Mouse (Mus musculus) layer of hippocampus, adult 18-20 months (tissue): ENCODE results near the gene Gigyf1. TPM values are rescaled to one million over a fixed set of nuclear protein-coding genes. Genes with fewer than 3 reads are reported as not detected.
A peak's percentile ranks its signal among the peaks of the same experiment; 100 is the strongest.

Experiments used
- DNase-seq, 2 experiments: peaks; one replicate each; pipeline ENCODE4 v3.0.0; 2022; ENCODE audit warnings: low spot score in 2 of 2
- total RNA-seq, 2 experiments: library from RNA; stranded (reverse); gene quantifications; 2 replicates each; pipeline ENCODE4 v1.2.3; 2021

Gene Gigyf1
- total RNA-seq, 2 experiments from 2014 or later: 64.1 to 65.4 TPM

DNA sequence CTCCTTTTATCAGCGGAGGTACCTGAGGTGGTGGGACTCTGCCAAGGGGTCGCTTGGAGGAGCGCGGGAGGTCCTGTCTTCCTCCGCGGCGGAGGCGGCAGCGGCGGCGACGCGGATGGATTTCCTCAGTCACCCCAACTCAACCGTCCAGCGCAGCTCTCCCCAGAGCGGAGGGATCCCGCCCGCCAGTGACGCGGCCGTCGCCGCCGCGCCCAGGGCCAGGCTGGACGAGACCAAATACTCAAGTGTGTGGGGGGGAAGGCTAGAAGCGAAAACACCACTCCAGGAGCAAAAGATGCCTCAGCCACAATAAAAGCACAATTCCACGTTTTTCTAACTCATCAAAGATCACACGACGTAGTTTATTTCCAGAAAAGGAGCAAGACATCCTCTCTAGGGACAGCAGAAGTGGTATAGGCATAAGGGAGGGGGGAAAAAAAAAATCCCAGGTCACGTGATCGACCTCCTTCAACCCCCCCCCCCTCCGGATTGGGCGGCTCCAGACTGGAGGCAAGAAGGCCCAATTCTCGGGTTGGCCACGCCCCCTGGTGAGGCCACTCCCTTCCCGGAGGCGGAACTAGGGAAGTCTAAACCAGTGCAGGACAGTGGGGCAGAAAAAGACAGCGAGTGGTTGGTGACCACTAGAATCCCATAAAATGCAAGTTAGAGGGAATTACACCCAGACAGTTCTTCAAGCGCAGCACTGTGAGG is 14.9 kb downstream of the Gigyf1 start, which contains the start of the genes Epo and Gnb2:
Gene Epo, minus strand, starts transcription at position 126 of the 711 bp plus-strand sequence.
Gene Gnb2, minus strand, starts transcription at position 394 of the 711 bp plus-strand sequence.
- DNase-seq: peak; percentile 94 to 97

DNA sequence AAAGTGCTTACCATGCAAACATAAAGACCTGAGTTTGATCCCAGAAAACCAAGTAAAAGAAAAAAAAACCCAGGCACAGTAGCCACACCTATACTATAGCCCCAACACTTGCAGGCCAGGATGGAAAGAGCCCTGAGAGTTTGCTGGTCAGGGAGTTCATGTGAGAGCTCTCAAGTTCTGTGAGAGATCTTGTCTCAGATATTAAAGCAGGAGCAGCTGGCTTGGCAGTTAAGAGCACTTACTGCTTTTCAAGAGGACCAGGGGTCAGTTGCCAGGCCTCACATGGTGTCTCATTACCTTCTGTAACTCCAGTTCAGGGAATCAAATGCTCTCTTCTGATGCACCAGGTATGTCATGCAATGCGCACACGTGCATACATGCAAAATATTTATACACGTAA is 16.4 kb downstream of the Gigyf1 start:
- no peak for DNase-seq

DNA sequence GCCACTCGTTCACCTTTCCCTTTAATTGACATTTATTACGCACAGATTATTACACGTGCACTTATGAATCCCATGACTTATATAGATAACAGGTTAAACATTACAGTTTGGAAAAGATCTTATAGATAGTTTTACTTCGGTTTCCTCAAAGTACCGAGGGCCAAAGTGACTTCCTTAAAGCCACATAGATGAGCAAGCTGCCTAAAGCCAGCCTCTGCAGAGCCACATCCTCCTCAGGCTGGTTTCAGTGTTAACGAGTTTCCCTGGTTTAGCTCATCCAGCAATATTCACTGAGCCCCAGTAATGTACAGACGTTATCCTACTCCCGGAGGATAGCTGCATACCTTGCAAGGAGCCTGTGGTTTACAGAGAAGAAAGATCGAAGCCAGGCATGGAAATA is 17.0 kb downstream of the Gigyf1 start:
- no peak for DNase-seq

DNA sequence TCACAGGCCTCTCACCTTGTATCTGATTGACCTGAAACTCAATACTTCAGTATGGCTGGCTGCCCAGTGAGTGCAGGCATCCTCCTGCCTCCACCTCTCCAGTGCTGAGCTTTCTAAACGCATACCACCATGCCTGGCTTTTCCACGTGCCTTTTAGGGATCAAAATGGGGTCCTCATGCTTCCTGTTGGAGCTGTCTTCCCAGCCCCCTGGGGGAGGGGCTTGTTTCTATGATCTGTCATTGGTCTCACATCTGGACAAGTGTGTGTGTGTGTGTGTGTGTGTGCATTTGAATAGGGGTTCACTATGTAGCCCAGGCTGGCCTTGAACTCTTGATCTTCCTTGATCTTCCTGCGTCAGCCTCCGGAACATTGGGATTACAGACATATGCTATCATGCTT is 19.1 kb downstream of the Gigyf1 start:
- no peak for DNase-seq

DNA sequence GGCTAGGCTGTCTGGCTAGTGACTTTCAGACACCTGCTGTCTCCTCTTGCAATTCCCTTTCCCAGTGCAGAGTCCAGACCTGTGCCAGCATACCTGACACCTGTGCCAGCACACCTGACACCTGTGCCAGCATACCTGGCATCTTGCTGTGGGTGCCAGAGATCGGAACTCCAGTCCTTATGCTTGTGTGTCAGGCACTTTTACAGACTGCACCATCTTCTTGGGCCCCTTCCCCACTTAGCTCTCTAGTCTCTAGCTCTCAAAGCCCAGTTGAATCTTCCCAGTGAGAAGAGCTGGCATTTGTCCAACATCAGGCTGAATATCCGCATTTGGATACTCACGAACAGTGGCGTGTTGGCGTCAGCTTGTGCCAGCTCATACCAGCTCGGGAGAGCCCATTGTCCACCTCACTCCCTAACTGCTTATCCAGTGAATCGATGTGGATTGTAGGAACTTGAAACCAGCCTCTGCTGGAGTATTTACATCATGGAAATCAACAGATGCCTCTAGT is 21.0 kb downstream of the Gigyf1 start:
- no peak for DNase-seq

DNA sequence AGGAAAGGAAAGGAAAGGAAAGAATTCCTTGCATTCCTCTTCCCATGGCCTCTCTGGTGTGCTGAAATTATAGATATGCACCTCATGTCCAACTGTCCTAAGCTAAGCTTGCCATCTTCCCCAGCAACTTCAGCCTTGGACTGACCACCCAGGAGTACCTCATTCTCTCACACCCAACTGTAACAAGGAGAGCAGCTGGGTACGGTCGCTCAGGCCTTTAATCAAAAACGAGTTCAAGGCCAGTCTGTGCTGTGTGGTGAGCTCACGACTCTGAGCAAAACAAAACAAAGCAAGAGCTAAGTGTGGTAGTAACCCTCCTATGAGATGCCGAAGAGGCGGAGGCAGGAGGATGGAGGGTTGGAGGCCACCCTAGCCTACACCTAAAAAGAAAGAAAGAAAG is 22.6 kb downstream of the Gigyf1 start:
- DNase-seq: no peak

DNA sequence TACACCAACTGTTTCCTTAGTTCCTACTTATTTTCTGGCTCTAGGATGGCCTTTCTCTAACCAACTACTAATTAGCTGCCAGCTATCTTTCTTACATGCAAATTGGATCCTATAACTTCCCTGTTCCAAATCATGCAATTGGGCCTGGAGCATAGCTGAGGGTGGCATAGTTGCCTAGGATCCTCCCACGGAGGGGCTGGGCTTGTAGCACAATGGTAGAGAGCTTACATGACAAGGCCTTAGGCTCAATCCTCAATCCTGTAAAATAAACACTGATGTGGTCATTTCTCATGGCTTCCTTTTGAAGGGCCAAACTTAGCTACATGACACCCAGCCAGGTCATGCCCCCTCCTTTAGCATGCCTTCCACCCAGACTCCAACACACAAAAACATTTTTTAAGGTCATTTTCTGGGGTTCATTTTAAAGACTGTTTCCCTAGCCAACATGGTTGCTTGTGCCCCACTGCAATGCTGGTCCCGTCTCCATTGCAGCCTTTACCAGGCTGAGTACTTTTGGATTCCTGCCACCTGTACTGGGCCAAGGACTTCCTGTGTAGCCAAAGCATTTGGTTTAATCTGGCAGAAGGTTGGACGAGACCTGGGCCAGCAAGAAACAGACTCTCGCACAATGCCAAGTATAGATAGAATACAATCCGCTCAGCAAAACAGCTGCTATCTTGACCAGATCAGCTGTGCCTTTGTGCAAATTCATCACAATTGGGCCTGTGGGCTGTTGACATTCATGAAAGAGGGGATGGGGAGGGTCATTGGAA is 23.6 kb downstream of the Gigyf1 start:
- no peak for DNase-seq

DNA sequence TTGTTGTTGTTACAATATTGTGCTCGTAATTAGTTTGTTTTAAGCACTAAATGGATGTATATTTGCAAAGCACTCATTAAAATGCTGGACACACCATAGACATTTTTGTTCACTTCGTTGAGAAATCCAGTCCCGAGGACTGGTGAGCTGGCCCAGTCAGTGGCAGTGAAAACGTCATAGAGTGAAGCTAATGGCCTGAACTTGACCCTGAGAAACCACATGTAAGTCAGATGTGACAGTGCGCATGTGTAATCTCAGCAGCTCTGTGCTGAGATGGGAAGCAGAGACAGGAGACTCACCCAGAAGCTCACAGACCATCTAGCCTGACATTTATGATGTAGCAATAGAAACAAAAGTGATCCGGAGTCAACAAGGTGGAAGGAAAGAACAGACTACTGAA is 26.6 kb downstream of the Gigyf1 start:
- no peak for DNase-seq

DNA sequence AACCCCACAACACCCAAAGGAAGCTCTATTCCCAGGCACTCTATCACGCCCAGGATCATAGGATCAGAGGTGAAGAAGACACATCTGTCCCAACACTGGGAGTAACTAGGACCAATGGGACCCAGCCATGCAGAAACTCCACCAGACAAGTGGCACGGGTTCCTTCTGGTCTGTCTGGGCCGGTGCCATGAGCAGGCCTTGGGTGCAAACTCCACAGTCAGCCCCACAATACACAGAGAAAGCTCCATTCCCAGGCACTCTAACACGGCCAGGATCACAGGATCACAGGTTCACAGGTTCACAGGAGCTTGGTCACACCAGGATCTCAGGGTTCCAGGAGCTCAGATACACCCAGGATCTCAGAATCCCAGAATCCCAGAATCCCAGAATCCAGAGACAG is 27.2 kb downstream of the Gigyf1 start:
- DNase-seq: no peak

DNA sequence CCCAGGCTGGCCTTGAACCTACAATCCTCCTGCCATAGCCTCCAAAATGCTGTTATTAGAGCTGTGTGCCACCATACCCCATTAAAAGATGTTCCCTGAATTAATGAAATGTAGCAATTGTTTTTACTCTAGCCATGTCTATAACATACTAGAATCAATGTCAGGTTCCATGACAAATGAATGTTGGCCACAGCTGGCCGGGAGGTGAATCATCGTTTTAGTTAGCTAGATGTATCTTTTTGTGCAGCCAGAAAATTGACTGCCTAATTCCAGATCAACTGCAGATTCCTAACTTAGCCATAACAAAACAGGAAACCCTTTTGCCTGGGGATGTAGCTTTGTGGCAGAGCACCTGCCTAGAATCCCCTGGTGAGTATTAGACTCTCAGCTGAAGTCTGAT is 31.5 kb downstream of the Gigyf1 start:
- DNase-seq: no peak

DNA sequence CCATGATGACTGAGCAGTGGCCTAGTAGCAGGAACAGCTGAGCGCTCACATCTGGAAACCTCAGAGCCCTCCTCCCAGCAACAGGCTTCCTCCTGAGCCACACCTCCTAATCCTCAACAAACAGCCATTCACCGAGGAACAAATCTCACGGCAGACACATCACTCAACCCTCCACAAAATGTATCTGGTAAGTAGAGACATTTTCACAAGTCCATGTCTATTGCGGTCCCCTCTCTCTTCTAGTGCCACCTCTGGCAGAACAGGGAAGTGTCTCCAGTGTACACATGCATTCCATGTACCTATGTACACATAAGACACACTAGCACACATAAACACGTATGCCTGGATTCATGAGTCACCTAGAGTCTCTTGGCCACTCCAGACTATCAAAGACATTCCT is 32.8 kb downstream of the Gigyf1 start:
- no peak for DNase-seq

DNA sequence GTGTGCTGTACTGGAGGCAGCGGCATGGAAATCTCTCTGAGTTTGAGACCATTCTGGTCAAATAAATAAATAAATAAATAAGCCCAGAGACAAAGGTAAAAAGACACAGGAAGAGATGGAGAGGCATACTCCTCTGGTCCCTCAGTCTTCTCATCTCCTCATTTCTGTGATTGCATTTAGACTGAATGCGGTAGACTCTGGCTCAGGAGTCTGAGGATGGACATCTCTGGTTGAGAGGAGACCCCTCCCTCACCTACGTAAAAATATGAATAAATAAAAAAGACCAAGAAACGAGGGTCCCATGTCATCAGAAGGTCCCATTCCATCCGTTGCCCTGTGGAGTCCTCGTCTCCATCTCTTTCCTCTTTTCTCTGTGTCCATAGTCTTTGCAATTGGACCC is 34.7 kb downstream of the Gigyf1 start:
- DNase-seq: no peak

DNA sequence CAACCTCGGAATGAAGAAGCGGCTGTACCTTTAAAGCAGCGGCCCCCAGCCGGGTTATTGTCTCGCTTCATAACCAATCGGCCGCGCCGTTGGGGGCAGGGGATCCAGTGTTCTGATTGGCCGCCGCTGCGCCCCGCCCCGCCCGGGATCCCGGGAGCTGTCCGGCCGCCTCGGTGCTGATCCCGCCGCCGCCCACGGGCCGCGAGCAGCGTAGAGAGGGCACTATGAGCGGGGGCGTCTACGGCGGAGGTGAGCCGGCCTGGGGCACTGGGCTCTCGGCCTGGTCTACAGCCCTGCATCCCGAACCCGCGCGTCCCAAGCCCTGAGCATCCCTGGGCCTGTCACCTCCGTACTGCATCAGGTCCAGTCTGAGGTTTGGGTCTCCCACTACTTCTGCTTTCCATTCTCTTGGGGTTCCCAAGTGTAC is 35.1 kb downstream of the Gigyf1 start, which contains the start of gene Actl6b:
Gene Actl6b, plus strand, starts transcription at position 107 of the 427 bp plus-strand sequence.
- peak; percentile 88 to 93 for DNase-seq

DNA sequence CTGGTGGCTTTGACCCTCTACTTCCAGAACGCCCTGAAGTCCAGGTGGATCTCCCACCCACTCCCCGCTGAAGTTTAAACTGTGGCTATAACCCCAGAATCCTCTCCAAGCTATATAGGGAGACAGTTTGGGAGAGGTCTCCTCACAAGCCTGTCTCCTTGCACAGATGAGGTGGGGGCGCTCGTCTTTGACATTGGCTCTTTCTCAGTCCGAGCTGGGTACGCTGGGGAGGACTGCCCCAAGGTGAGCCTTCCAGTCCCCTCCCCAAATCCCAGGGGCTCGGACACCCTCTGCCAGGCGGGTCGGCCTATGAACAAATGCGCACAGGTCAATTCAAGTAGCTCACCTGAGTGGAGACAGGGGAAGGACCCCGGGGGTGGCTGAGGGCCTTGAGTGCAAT is 35.5 kb downstream of the Gigyf1 start:
- DNase-seq: no peak

DNA sequence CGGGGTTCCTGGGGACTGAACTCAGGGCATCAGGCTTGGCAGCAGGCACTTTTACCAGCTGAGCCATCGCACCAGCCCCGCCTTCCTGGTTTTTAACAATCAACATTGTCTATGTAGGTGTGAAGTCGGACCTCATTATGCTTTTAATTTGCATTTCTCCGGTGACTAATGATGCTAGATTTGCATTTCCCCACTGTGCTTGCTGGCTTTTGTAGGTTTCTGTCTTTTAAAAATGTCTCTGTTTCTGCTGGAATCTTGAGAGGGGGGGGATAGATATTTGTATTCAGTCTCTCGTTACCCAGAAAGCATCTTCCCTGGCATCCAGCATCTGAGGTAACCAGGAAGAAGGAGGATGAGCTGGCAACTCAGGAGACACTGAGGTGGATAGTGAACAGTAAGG is 43.2 kb downstream of the Gigyf1 start:
- peak in 1 of 2 experiments; percentile 31 for DNase-seq

DNA sequence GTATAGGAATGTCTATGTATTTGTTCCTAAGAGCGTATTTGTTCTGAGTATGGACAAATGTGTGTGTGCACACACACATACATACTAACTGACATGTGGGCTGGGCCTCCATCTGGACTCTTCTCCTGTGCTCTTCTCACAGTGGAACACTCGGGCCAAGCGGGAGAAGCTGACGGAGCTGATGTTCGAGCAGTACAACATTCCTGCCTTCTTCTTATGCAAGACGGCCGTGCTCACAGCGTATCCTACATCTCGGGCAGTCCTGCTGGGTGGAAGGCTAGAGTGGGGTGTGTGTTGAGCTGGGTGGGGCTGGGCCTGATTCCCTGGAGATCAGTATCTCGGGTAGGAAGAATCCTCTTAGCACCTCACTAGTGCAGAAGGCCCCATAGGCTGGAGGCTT is 44.6 kb downstream of the Gigyf1 start:
- peak in 1 of 2 experiments; percentile 65 for DNase-seq

DNA sequence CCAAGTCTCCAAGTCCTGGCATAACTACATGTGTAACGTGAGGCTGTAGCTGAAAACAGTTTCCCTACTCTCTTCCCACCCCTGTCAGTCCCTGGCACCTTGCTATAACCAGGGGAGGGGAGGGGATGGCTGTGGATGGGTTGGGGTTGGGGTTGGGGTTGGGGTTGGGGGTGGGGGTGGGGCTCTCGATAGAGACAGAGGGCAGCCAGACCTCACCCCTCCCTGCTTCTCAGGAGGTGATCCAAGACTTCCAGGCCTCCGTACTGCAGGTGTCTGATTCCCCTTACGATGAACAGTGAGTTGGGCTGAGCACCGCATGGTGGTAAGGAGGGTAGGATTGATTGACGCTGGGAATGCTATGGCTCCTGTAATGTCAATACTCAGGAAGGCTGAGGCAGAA is 47.4 kb downstream of the Gigyf1 start:
- DNase-seq: no peak

DNA sequence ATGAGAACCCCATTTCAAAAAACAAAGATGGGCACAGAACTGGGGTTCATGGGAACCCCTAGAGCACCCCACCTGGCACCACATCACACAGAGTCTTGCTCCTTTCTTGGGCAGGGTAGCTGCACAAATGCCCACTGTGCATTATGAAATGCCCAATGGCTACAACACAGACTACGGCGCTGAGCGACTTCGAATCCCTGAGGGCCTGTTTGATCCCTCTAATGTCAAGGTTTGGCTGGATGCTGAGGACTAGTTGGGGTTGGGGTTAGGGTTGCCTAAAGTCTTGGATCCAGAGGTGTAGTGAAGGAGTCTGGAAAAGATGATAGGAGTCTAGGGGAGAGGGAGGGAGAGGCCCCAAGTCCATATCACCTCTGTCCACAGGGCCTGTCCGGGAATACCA is 48.1 kb downstream of the Gigyf1 start:
- no peak for DNase-seq

DNA sequence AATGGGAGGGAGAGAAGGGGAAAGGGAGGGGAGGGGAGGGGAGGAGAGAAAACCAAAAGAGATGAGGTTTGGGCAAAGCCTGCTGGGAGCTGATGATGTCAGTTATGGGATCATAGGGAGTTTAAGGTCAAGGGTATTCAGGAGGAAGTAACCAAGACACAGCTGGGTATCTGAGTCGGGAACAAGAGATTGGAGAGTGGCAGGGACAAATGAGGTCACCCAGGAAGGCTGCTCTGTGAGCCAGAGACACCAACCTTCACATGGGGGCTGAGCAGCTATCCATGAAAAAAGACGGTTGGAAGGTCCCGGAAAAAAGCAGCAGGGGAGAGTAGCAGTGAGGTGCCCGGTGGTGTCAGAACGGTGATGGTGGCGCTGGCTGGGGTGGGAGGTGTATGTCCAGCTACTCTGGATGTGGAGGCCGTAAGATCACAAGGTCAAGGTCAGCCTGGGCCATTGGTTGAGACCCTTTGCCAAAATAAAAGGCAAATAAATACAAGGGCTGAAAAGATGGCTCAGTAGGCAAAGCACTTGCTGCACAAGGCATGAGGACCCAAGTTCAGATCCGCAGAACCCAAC is 50.0 kb downstream of the Gigyf1 start:
- no peak for DNase-seq

DNA sequence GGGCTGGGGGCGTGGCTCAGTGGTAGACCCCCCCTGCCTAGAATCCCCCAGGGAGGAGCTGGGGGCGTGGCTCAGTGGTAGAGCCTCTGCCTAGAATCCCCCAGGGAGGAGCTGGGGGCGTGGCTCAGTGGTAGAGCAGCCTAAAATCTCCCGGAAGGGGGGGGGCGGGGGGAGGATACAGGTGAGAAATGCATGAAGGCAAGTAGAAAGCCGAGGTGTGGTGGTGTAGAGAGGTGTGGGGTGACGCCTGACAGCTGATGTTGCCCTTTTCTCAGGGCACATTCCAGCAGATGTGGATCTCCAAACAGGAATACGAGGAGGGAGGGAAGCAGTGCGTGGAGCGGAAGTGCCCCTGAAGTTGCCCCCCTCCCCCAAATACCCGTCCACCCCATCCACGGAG is 50.7 kb downstream of the Gigyf1 start:
- DNase-seq: no peak

DNA sequence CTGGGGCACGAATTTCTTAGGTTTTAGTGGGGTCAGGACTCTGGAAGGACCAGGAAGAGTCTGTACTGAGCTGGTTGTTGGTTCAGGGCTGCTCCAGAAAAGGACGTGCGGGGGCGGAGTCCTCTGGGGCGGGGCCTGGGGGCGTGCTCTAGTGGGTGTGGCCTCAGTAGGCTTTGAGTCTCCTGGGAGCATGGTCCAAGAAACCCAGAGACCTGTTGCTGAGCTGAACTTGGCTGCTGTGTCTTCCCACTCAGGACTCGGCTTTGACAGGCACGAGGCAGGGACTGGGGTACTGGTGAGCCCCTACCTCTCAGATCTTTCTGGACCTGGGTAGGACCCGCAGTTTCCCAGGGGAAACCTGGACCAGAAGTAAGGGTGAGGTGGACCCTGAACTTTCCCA is 51.3 kb downstream of the Gigyf1 start, which contains the start of gene Tfr2:
Gene Tfr2, plus strand, starts transcription at position 176 of the 400 bp plus-strand sequence.
- DNase-seq: no peak

DNA sequence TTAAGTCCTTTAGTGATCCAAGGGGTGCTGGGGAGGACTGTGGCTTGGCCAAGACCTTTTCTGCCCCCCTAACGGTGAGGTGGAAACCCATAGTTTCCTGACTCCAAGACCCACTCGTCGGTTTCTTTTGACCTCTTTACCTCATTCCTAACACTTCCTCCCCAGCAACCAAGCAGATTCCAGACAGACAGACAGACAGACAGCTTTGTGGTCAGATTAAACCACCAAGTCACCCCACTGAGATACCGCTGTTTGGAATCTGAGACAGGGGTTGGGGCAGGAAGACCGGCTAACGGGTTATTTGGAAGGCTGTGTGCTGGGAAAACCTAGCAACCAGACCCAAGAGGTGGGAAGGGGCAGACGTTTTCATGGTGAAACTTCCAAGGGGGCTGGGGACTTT is 51.8 kb downstream of the Gigyf1 start:
- no peak for DNase-seq
